Mouse (Mus musculus): Measurements from ENCODE around the gene 4930442H23Rik.
"Not testable (repeated sequence)": the region's sequence is repeated elsewhere in the genome, so short reads cannot be mapped to it uniquely, and the experiment has no call there.

The 4930442H23Rik gene

DNA sequence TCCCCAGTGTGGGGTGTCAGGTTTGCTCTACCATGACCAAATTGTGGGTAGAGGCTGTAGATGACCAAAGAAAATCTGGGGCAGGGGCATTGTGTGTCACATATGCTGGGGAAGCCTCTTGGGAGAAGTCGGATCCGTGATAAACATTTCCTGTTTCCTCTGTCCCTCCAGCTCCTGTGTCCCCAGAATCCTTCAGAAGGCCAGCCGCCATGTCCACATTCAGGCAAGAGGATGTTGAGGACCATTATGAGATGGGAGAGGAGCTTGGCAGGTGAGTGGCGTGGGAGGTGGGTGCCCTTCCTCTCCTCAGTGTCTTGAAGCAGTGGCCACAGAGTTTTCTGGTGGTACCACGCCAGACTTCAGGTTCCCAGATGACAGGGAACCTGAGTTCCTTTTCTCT lies at the start of gene 4930442H23Rik:
Gene 4930442H23Rik, minus strand, starts transcription at position 45 of the 400 bp plus-strand sequence.
- DNase-seq (ENCODE audit: low spot score) = no peak

DNA sequence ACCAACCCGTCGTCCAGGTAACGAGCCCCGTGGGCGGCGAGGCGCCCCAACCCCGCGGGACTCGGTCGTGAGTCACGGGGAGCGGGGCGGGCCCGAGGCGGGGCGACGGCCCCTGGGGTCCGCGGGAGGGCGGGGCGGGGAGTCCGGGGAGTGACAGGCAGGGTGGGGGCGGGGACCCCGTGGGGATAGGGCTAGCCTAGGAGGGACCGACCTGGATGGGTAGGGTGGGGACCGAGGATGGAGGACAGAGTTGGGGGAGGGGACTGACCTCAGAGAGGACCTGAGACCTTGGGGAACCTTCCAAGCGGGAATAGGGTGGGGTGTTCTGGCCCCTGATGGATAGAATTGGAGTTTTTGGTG lies 49.6 kb upstream of the 4930442H23Rik start:
- no peak for DNase-seq (ENCODE audit: low spot score)

DNA sequence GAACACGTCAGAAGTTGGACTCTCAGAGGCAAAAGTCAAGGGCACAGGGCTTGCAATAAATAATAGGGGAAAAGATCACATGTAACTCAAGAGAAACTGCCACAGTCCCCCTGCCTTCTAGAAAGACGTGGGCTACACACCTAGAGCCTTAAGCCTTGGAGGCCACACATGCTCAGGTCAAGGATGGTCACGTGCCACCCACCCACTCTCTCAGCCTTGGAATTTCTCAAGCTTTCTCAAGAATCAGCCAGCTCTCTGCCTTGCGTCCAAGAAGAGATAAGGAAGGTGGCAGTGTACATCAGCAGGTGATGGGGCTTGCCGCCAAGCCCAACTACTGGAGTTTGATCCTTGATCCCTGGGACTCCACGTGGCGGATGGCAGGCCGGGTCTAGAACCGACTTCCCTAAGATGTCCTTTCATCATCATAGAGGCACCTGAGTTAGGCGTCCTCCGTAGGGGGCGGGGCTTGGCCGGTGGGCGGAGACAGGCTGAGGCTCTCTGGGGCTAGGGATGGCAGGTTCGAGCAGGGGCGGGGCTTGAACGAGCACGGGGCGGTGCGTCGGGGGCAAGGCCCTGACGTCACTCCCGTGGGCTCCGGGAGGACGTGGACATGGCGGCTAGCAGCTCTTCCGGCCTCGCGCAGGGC lies 49.1 kb upstream of the 4930442H23Rik start, which contains the start of gene Zfr2:
Gene Zfr2, plus strand, starts transcription at position 576 of the 646 bp plus-strand sequence.
- DNase-seq (ENCODE audit: low spot score) = peak; percentile 93

DNA sequence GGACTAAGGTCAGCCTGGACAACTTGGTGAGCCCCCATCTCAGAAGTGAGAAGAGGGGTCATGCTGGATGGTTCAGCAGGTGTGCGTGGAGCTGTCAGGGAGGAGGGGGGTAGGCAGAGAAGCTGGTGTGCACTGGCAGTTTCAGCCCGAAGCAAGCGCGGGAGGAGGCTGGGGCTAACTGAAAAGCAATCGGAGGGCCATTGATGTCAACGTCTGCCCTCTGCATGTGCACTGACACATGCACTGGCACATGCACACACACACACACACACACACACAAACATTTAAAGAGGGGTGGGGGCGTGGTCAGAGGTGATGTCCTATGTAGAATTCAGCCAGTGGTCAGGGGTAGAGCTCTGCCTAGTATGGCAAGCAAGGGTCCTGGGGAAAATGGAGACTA lies 47.8 kb upstream of the 4930442H23Rik start:
- DNase-seq (ENCODE audit: low spot score) = no peak

DNA sequence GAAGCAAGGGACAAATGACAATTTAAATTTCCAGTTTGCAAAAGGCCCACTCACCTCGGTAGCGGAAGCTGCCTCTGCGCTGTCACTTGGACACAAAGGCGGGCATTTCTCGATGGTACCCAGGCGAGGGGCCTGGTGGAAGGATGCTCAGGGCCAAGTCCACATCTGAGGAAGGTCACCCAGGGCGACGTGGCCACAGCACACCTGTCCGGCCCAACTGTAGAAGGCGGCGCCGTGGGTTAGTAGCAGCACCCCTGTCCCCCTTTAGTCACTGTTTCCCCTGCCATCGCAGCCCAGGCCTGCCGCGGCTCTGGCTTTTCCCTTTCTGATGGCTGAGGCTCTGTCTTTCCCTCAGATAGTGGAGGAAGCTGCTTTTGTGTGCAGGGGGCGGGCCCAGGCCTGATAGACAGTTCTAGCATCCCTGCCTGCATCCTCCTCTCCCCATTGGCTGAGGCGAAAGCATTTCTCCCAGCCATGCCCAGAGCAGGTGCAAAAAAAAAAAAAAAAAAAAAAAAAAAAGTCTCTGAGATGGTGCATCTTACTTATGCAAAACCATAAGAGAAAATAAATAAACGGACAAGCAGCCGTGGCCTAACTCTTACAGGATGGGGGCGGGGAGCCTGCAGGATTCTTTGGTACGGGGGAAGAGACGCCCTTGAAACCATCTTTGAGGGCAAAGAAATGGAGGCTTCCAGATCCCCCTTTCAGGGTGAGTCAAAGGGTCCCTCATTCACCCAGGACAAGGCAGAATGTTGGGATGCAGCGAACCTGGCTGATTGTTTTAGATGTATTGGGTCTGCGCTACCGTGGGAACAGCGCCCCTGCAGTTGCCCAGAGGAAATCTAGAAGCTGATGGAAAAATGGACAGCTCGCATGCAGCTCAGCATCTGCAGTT lies 47.0 kb upstream of the 4930442H23Rik start, which contains the start of gene Atcay:
Gene Atcay, minus strand, starts transcription at position 396 of the 895 bp plus-strand sequence.
- DNase-seq (ENCODE audit: low spot score) = peak; percentile 18

DNA sequence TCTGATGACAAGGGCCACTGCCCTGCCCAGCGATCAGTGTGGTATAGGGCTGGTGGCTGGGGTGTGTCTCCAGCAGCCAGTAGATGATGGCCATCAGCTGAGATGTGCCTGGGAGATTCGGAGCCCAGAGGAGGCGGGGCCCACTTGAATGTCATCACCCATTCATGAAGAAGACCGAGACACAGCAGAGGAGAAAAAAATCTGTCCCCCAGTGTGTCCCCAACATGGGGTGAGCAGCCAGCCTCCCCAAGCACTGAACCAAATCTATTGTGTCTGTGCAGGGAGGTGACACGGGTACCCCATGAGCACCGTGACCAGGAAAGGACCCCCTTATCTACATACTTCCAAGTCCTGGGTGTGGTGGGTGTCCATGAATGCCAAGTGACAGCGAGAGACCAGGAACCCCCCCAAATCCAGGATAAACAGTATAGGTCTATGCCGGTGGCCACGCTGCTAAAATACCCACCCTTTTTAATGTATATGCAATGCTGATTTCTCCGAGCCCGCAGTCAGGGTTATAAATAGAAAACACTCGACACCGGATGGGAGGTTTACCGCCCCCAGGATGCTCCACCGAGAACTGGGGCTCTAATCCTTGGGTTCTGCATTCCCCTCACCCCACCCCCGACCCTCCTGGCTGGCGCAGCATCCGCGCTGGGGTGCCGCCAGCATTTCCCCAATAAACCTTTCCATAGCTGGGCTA lies 46.2 kb upstream of the 4930442H23Rik start:
- peak; percentile 21 for DNase-seq (ENCODE audit: low spot score)

DNA sequence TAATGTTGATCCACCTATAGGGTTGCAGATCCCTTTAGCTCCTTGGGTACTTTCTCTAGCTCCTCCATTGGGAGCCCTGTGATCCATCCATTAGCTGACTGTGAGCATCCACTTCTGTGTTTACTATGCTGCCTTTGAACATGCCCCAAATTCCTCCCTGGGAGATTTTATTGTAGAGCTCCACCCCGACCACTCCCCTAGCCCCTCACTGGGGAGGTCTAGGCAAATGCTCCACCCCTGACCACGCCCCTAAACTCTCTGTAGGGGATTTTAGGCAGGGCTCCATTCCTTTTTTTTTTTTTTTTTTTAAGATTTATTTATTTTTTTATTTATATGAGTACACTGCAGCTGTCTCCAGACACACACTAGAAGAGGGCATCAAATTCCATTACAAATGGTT lies 40.1 kb upstream of the 4930442H23Rik start:
- not testable (repeated sequence) for DNase-seq (ENCODE audit: low spot score)

DNA sequence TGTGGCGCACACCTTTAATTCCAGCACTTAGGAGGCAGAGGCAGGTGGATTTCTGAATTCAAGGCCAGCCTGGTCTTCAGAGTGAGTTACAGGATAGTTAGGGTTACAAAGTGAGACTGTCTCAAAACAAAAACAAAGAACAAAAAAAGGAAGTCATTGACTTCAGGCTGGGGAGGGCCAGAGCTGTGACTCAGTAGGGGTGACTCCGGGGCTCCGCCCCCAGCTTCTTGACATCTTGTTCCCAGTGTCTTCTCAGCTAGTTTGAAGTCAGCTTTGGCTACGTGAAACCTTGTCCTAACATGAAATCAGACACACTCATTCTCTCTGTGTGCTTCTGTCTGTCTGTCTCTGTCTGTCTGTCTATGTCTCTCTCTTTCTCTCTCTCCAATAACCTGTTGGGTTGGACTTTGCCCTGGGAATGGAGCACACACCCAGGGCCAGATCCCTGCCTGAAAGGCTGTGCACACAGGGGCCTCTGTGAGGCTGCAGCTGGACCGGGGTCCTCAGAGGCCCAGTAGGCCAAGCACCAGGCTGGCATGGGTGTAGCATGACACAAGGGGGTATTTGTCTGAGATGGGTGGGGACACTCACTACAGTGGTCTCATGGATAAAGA lies 37.9 kb upstream of the 4930442H23Rik start:
- DNase-seq (ENCODE audit: low spot score) = no peak

DNA sequence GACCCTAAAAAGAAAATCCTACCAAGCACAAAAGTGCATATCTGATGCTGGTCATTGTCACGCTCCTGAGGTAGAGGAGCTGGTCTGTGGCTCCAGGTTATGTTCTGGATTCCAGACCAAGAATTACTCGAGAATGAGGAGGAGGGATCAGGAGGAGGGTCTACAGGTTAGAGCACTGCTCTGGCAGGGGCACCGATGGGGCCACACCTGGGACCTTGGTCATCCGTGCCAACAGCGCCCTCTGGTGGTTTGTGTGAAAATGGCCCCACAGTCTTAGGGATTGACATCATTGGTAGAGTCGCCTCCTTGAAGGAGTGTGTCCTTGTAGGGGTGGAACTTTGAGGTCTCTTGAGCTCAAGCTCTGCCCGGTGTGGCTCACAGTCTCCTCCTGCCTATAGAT lies 34.3 kb upstream of the 4930442H23Rik start:
- peak; percentile 75 for DNase-seq (ENCODE audit: low spot score)

DNA sequence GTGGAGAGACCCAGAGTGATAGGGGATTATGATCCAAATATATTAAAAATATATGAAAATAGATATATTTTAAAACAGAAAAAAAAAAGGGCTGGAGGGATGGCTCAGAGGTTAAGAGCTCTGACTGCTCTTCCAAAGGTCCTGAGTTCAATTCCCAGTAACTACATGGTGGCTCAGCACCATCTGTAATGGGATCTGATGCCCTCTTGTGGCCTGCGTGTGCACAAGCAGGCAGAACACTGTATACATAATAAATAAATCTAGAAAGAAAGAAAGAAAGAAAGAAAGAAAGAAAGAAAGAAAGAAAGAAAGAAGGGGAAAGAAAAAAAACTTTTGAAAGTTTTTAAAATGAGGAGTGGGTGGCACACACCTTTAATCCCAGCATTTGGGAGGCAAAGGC lies 33.6 kb upstream of the 4930442H23Rik start:
- DNase-seq (ENCODE audit: low spot score) = peak; percentile 41

DNA sequence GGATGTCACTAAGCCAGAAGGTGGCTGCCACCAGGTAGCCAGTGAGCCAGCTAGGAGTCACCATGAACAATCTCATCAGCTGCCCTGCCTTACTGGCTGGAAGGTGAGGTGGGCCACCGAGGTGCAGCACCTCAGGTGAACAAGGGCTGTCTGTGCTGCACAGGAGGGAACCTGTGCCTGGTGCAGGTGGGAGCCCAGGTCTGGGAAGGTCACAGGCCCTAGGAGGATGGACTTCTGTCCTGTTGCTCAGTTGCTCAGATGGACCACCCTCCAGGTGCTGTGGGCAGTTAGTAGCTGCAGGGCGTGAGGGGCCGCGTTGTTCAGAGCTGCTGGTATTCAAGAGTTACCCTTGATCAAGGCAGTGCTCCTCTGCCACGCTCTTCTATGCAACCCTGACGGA lies 33.2 kb upstream of the 4930442H23Rik start:
- DNase-seq (ENCODE audit: low spot score) = no peak

DNA sequence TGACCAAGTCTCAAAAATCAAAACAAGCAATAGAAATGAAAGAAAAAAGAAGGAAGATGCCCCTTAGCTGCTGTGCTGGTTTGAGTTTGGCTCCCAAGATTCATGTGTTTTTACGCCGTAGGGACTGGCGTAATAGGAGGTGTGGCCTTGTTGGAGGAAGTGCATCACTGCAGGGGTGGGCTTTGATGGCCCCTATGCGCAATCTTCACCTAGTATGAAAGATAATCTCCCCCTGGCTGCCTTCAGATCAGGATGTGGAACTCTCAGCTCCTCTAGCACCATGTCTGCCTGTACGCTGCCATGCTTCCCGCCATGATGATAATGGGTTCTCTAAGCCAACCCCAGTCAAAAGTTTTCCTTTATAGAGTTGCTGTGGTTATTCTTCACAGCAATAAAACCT lies 32.6 kb upstream of the 4930442H23Rik start:
- no peak for DNase-seq (ENCODE audit: low spot score)

DNA sequence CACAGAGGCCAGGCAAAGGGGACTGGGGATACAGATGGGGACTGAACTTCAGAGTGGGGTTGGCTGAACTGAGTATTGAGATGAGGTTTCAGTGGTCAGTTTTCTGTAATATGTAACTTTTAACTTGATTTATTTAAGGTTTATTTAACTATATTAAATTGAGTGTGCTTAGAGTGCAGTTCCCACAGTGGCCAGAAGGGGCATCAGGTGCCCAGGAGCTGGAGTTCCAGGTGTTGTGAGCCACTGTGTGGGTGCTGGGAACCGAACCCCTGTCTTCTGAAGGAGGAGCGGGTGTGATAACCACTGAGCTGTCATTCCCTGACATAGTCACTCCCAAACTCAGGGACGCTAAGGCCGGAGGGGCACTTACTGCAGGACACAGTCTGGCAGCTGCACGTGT lies 26.5 kb upstream of the 4930442H23Rik start:
- DNase-seq (ENCODE audit: low spot score) = no peak

DNA sequence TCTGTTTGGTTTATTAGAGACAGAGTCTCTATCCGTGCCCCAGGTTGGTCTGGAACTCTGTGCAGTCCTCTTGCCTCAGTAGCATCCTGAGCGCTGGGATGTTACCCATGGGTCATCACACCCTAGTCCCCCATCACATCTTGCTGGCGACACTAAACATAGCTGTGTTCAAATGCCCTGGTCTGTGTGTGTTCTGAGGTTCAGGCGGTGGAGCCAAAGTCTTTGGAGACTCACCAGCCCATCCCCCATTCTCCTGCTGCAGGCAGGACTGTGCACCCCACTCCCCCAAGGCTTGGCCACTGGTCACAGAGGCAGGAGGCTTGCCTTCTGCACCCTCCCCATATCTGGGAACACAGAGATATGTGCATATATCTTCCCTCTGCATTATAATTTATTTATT lies 20.5 kb upstream of the 4930442H23Rik start:
- no peak for DNase-seq (ENCODE audit: low spot score)

DNA sequence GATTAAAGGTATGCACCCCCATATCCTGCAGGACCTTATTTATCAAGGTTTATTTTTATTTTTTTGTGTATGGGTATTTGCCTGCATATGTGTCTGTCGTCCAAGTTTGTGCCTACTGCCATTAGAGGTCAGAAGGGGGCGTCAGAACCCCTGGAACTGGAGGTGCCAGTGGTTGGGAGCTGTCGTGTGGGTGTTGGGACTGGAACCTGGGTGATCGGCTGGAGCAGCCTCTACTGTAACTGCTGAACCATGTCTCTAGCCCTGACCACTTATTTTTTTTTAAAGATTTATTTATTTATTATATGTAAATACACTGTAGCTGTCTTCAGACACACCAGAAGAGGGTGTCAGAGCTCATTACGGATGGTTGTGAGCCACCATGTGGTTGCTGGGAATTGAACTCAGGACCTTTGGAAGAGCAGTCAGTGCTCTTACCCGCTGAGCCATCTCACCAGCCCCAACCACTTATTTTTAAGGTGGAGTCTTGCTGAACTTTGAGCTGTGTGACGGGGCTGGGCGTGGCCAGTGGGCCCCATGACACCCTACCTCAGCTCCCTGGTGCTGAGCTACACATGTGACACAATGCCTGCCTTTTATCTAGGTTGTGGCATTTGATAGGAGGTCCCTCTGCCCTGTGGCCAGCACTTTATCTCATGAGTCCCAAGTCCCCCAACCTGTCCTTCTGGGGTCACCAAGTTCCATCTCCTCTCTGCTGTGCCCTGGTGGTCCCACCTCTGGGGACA lies 19.5 kb upstream of the 4930442H23Rik start:
- no peak for DNase-seq (ENCODE audit: low spot score)

DNA sequence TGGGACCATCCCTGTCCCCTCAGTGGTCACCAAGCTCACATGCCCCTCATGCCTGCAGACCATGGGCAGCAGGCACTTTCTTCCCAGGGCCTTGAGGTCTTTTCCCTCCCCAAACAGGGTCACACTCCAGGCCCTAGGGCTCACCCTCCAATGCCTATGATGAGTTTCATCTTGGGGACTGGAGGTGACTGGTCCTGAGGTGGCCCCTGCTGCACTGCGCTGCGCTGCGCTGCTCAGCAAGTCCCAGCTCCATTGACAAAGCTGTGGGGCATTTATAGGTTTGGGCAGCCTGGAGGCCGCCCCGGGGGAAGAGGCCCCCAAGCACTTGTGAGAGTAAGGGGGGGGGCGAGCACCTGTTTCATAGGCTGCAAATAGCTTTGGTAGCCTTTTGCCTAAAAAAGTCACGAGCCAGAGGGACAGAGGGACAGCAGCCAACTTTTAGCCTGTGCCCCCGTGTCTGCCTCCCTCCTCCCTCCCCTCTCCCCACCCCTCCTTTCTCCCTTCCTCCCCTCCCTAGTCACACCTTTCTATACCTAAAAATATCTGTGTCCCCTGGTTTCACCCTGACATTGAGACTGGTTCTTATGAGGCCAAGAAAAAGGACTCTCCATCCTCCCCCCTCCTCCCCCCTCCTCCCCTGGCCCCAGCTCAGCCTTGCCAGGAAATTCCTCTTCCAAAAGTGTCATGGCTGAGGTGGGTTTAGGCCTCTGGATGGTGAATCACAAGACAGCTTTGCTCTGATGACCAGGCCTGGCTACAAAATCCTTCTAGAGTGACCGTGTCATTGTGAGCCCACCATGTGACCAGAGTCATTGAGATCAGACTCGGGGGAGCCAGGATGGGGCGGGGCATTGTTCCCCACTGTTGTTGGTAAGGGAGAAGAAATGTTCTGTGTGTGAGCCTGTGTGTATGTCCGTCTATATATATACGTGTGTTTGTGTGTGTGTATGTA lies 18.4 kb upstream of the 4930442H23Rik start, which contains the start of gene Nmrk2:
Gene Nmrk2, minus strand, starts transcription at position 245 of the 952 bp plus-strand sequence.
- DNase-seq (ENCODE audit: low spot score) = no peak

DNA sequence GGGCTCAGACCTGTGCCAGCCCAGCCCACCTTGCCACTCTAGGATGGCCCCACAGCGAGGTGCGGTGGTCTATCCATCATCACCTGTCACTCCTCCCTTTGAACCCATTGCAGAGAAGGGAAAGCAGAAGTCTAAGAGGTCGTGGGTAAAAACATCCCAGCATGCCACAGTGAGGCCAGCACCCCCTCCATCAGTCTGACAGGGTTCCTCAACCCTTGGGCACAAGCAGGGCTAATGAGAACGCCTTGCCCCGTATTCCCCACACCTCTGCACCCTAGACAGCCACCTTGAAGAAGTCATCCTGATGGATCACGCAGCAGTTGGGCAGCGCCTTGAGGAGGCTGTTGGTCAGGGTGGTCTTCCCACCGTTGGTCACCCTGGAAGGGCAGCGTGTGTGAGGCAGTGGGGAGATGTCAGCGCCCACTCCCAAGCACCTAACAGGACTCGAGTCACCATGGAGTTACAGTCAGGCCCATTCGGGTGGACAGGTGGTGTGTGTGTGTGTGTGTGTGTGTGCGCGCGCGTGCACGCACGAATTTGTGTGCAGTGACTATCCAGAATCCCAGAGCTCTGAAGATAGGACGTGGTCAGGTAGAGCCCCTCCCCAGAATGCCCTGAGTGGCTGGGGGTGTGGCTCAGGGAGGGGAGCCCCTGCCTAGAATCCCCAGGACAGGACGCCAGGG lies 17.1 kb upstream of the 4930442H23Rik start:
- DNase-seq (ENCODE audit: low spot score) = no peak

DNA sequence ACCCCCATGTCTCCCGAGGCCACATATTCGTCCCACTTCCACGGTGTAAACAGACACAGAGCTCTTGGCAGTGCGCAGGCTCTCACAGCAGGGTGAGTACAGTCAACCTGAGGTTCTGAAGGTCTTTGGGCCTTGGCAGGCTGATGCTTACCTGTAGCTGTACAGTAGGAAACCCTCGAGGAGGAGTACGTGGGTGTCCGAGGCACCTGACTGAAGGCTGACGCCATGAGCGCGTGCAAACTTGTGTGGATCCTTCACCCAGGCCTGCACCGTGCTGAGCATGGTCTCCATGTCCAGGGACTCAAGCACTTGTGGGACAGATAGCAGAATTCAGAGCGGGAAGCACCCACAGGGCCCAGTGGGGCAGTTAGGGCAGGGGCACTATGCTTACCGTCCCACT lies 16.5 kb upstream of the 4930442H23Rik start:
- DNase-seq (ENCODE audit: low spot score) = no peak

DNA sequence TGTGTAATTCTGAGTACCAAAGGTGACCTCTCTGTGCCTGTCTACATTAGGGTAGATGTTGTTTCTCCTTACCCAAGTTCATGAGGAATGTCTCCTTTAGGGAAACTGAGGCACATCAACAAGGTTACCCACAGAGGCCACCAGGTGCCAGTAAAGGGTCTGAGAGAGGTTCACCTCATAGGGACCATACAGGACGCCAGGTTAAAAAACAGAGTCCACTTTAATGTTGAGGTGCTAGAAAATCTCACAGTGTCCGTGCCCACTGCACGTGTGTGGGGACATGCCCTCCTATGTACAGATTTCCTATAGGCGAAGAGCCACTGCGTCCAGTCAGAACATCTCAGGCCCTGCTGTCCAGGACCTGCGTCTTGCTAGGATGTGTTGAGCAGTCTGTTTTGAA lies 15.3 kb upstream of the 4930442H23Rik start:
- no peak for DNase-seq (ENCODE audit: low spot score)

DNA sequence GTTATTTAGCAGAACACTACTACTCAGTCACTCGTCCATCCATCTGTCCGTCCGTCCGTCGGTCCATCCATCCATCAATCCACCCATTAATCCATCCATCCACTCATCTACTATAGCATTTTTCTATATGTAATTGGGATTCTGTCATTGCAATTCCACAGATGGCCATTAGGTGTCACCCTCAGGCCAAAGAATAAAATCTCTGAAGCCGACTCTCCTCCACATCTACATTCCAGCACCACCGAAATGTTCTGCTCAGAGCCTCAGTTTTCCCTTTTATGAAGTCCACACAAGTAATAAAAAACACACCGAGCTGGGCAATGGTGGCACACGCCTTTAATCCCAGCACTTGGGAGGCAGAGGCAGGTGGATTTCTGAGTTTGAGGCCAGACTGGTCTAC lies 14.6 kb upstream of the 4930442H23Rik start:
- DNase-seq (ENCODE audit: low spot score) = peak; percentile 66
